Mouse (Mus musculus): ENCODE measurements at regions not wholly inside any gene's neighbourhood (a gene's known extent, or its start where the extent isn't known, plus 50 kb on each side); places are given as distances from the start of the nearest gene placed in this dataset.
A peak's percentile ranks its signal among the peaks of the same experiment; 100 is the strongest.
"Not testable (repeated sequence)": the region's sequence is repeated elsewhere in the genome, so short reads cannot be mapped to it uniquely, and the experiment has no call there.

DNA sequence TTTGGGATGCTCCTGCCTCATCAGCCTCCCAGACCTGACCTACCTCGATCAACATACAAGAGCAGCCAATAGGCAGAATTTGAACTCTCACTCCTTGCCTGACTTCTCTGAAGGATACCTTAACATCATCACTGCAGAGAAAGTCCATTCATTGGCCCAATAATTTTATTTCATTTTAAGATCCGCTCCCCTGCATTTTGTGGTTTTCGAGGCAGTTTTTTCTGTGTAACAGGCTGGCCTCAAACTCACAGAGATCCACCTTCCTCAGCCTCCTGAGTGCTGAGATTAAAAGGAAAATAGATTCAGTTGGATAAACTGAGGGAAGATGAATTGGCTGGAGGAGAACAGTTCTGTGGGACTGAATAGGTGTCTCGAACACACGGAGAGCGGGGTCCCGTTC lies 216.4 kb downstream of the Ankrd50 start:
- H3K4me3 ChIP-seq: no peak overlapping the region
- 0 out of 2 replicates have a peak, but pooled peaks cover 4% of the 10 kb centered on the region for H3K27me3 ChIP-seq
- H3K4me1 ChIP-seq (replicated peaks): peaks cover 11% of the 10 kb centered on the region
- 92% methylated on average over 7 of the region's 7 CpGs for WGBS
- no peaks in the 10 kb centered on the region for H3K36me3 ChIP-seq
- H3K9me3 ChIP-seq: peaks cover 5% of the 10 kb centered on the region; the same call in 1 of the 2 replicates
- ATAC-seq (ENCODE audit: low FRiP score): no peak
- H3K4me2 ChIP-seq: no peak overlapping the region
- no peak overlapping the region for H3K9ac ChIP-seq
- H3K27ac ChIP-seq: no peak overlapping the region

DNA sequence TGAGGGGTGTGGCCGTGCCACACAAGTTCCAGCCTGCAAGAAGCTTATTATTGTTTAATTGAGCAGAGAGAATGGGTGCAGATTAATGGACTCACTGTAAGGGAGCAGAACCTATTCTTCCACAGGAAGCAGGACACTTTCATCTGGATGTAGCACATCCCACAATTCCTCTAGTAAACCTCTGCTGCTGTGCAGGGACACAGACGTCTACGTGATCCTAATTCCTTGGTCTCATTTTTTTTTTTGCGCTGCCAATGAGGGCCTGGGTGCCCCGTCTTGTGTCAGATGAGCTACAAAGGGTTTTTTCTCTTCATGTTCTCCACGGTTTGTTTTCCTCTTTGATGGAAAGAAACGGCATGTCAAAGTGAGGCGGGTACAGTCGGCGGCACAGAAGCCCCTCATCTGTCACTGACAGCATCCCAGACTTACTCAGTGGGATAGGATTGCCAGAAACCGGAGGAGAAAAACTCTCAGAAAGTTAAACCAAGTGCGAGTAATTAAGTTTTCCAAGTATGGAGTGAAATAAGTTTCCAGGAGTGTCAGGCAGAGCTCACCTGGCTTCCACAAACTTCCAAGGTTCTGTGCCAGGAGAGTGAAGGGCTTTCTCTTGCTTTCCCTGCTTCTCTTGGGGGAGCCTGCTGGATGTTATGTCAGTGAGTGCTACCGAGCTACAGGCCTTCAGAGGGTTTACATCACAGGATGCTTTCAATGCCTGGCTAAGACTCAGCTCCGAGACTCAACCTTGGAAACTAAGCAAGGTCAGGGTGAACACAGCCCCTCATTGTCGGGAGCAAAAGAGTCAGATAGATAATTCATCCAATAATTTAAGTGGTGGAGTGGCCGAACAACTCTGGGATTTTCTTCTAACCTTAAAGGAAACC lies 221.1 kb downstream of the Ankrd50 start:
- Histone ChIP-seq H3K27me3 (peaks cover 6% of the 10 kb centered on the region; the same call in 1 of the 2 replicates), H3K4me2 (no peak overlapping the region; the same call in 1 of the 2 replicates), H3K27ac (peak overlapping the region; percentile 40; the same call in 1 of the 2 replicates), H3K9ac (no peak overlapping the region), H3K36me3 (no peaks in the 10 kb centered on the region), H3K9me3 (peaks cover 5% of the 10 kb centered on the region; the same call in 1 of the 2 replicates), H3K4me1 (replicated peaks) (peaks cover 31% of the 10 kb centered on the region), H3K4me3 (no peak overlapping the region)
- 16% methylated on average over 16 of the region's 16 CpGs for WGBS
- ATAC-seq (ENCODE audit: low FRiP score): no peak

DNA sequence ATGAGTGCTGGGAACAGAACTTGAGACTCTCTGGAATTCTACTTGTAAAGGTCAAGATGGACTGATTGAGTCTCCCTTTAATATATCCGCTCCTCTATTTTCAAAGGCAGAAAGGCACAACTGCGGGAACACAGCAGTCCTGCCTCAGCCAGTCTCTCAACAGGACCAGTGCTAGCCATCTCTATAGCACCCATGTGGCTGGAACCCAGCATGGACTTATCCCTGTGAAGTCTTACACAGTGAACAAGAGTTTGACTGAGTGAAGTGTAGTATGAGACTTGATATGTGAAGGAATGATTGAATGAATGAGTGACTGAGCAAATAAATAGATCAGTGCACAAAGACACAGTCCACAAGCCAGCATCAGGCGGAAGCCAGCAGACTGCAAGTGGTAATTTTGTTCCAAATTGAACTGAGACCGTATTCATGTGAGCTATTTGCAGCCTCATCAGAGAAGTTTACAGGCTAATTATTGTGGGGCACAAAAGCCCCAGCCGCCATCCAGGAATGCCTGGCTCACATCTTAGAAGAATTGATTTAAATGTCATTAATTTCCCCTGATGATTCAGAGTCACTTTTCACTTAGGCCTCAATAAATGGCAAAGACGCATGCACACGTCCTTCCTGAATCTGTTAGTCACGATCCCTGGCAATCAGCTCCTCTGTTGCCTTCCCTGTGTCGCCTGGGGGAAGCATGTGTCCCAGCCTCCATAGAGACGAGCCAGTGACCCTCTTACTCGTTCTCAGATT lies 223.1 kb downstream of the Ankrd50 start:
- peaks cover 38% of the 10 kb centered on the region for H3K4me1 ChIP-seq (replicated peaks)
- H3K9ac ChIP-seq: no peak overlapping the region
- no peak overlapping the region for H3K4me2 ChIP-seq
- H3K4me3 ChIP-seq: no peak overlapping the region
- WGBS: 31% methylated on average over 11 of the region's 11 CpGs
- no peak overlapping the region for H3K27ac ChIP-seq
- H3K9me3 ChIP-seq: peaks cover 5% of the 10 kb centered on the region; the same call in 1 of the 2 replicates
- no peaks in the 10 kb centered on the region for H3K36me3 ChIP-seq
- H3K27me3 ChIP-seq: peaks cover 6% of the 10 kb centered on the region; the same call in 1 of the 2 replicates
- peak; percentile 60 for ATAC-seq (ENCODE audit: low FRiP score)

DNA sequence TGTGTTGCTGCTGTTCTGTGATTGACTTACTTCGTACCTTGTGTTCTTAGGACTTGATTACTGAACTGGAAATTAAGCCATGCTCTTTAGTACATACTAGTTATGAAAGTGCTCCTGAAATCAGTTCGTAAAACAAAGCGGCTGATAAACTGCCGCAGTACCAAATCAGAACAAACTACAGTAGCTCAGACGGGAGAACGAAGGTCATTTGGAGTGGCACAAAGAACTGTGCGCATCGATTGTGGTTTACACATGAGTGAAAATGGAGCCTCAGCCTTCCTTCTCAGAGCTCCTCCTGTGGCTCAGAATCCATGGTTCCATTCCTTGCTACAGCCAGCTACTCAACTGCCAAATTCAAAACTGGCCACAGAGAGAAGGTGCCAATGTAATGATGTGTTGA lies 225.4 kb downstream of the Ankrd50 start:
- not testable (repeated sequence) for ATAC-seq (ENCODE audit: low FRiP score); H3K36me3 ChIP-seq; H3K4me3 ChIP-seq; H3K4me2 ChIP-seq; H3K27me3 ChIP-seq; H3K9ac ChIP-seq; H3K27ac ChIP-seq; H3K9me3 ChIP-seq
- 94% methylated on average over 8 of the region's 8 CpGs for WGBS
- H3K4me1 ChIP-seq (replicated peaks): peaks cover 37% of the 10 kb centered on the region

DNA sequence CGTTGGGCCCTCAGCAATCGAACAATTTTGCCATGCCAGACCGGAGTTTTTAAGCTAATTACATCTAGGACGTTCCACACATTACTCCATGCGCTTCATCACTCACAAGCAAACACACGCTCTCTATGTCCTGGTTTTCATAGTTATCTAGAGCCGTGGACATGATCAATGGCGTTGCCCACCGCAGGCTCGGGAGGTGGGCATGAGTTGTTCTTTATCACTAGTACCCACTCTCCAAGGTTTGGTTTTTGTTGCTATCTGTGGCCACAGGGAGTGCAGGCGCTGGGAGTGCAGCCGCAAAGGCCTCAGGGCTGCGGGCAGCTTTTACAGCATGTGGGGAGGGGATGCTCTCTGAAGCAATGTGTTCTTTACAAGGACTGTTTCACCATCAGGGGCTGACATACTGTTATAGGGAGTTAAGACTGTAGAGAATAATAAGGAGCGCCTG lies 226.8 kb downstream of the Ankrd50 start:
- H3K4me2 ChIP-seq: no peak overlapping the region
- H3K27ac ChIP-seq: no peak overlapping the region
- H3K36me3 ChIP-seq: no peaks in the 10 kb centered on the region
- no peak for ATAC-seq (ENCODE audit: low FRiP score)
- peaks cover 24% of the 10 kb centered on the region for H3K4me1 ChIP-seq (replicated peaks)
- no peak overlapping the region for H3K9ac ChIP-seq
- WGBS: 68% methylated on average over 14 of the region's 14 CpGs
- peaks cover 6% of the 10 kb centered on the region; the same call in 1 of the 2 replicates for H3K27me3 ChIP-seq
- no peak overlapping the region for H3K4me3 ChIP-seq
- no peaks in the 10 kb centered on the region for H3K9me3 ChIP-seq

DNA sequence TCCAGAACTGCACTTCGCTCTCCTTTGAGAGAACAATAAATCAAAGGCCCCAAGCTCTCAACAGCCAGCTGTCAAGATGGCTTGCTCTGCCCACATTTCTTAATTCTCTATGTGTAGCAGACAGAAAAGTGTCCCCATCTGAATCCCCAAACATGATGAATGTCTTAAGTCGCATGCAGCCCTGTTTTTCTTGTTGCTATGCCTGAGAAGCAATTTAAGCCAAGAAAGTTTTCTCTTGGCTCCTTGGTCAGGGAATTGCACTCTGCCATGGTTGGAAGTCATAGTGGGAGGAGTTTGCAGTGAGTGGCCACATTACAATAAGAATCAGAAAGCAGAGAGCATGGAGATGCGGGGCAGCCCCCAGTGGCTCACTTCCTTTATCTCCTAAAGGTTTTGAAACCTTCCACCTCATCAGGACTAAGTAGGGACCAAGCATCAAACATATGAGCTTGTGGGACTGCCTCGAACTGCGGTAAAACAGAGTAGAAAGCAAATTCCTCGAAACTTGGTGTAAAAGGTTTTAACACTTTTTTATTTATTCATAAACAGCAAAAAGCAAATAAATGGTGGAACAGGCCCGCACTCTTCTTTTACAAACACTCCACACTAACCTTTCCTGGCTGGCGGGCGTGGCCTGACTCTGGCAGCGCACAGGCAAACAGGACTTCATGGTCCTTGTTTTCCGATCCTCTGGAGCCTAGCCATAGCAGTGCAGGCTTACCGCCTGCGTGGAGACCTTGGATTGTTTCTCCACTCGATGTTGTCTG lies 227.4 kb downstream of the Ankrd50 start:
- Histone ChIP-seq H3K4me1 (replicated peaks) (peaks cover 19% of the 10 kb centered on the region), H3K36me3 (no peaks in the 10 kb centered on the region), H3K27ac (no peak overlapping the region), H3K4me3 (no peak overlapping the region), H3K27me3 (peaks cover 6% of the 10 kb centered on the region; the same call in 1 of the 2 replicates), H3K4me2 (no peak overlapping the region), H3K9me3 (no peaks in the 10 kb centered on the region), H3K9ac (no peak overlapping the region)
- 64% methylated on average over 14 of the region's 14 CpGs for WGBS
- no peak for ATAC-seq (ENCODE audit: low FRiP score)

DNA sequence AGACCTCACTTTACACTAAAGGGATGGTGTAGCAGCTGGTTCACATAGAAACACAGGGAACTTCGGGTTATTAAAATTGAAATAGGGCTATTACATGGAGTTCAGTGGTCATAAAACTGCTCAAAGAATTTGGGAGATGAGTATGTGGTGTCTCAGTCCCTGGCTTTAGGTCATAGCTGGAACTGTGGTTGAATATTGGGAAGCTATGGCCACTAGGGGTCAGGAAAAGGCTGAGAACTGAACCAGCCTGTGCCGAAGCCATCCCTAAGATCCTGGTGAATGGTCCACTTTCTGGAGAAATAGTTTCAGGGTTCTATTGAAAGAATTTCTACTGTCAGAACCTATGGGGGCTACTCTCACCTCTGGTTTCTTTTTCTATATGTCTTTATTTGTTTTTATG lies 229.0 kb downstream of the Ankrd50 start:
- WGBS: 11% methylated on average over 2 of the region's 2 CpGs
- H3K27ac ChIP-seq: no peak overlapping the region
- H3K9me3 ChIP-seq: no peaks in the 10 kb centered on the region
- no peak overlapping the region for H3K9ac ChIP-seq
- no peaks in the 10 kb centered on the region for H3K36me3 ChIP-seq
- peaks cover 6% of the 10 kb centered on the region; the same call in 1 of the 2 replicates for H3K27me3 ChIP-seq
- no peak overlapping the region for H3K4me3 ChIP-seq
- ATAC-seq (ENCODE audit: low FRiP score): 0 out of 2 replicates have a peak, but pooled peaks have one; percentile 64
- H3K4me1 ChIP-seq (replicated peaks): peaks cover 8% of the 10 kb centered on the region
- H3K4me2 ChIP-seq: no peak overlapping the region

DNA sequence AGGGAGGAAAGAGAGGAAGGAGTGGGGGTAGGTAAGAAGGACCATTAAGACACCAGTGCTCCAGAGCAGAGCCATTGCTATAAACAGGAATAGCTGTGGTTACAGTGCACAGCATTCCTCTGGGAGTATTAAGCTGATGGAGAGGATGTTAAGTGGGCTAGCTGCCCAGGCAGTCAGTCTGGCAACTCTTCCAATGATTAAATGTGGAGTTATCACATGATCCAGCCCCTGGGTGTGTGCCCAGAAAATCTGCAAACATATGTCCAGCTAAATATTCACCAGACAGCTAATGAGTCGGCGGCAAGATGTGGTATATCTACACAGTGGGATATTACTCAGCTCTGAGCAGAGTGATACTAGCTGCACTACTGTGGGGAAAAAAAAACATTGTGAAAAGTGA lies 229.7 kb downstream of the Ankrd50 start:
- H3K9ac ChIP-seq: no peak overlapping the region
- no peaks in the 10 kb centered on the region for H3K9me3 ChIP-seq
- ATAC-seq (ENCODE audit: low FRiP score): peak; percentile 65
- H3K36me3 ChIP-seq: no peaks in the 10 kb centered on the region
- H3K4me3 ChIP-seq: no peak overlapping the region
- no peak overlapping the region for H3K27ac ChIP-seq
- peaks cover 6% of the 10 kb centered on the region; the same call in 1 of the 2 replicates for H3K27me3 ChIP-seq
- peaks cover 8% of the 10 kb centered on the region for H3K4me1 ChIP-seq (replicated peaks)
- H3K4me2 ChIP-seq: no peak overlapping the region
- 59% methylated on average over 2 of the region's 2 CpGs for whole genome bisulfite sequencing

DNA sequence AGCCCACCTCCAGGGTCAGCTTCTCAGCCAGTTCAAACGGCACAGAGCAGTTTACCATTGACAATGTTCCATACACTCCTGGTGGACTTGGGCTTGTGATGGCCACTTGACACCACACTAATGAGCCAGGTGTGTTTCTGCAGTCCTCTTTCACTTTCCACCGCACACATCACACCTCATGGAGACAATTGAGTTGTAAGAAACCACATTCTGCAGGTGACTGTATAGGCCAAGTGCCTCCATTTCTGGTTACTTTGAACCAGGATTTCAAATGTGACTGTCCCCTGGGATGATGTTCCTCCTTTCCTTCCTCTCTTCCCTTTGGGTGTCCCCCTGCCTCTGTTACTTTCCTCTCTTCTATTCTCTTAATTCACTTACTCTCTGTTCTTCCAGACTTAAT lies 233.1 kb downstream of the Ankrd50 start:
- WGBS: 90% methylated on average over 2 of the region's 2 CpGs
- no peaks in the 10 kb centered on the region for H3K9me3 ChIP-seq
- no peaks in the 10 kb centered on the region for H3K4me1 ChIP-seq (replicated peaks)
- no peaks in the 10 kb centered on the region for H3K27me3 ChIP-seq
- no peak overlapping the region for H3K27ac ChIP-seq
- no peak overlapping the region for H3K4me3 ChIP-seq
- H3K4me2 ChIP-seq: no peak overlapping the region
- H3K9ac ChIP-seq: no peak overlapping the region
- ATAC-seq (ENCODE audit: low FRiP score): no peak
- H3K36me3 ChIP-seq: no peaks in the 10 kb centered on the region

DNA sequence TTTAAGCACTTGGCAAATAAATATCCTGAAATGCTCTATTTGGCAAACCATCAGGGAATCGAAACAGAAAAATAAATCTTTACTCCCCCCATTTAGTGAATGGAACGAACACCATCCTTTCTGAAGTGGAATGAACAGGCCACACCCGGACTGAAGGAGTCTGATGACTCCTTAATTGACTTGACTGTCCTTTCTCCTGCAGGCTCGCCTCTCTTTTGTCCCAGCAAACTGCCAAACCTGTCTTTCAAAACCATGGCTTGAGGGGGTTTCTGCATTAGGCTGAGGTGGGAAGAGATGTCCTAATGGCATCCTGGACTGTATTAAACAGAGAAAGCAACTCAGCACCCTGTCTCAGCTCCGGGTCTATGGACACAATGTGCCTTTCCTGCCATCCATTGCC lies 234.1 kb downstream of the Ankrd50 start:
- WGBS: 78% methylated on average over 5 of the region's 5 CpGs
- no peaks in the 10 kb centered on the region for H3K36me3 ChIP-seq
- H3K9ac ChIP-seq: no peak overlapping the region
- no peak overlapping the region for H3K4me3 ChIP-seq
- no peaks in the 10 kb centered on the region for H3K27me3 ChIP-seq
- no peak for ATAC-seq (ENCODE audit: low FRiP score)
- no peak overlapping the region for H3K27ac ChIP-seq
- H3K9me3 ChIP-seq: no peaks in the 10 kb centered on the region
- H3K4me2 ChIP-seq: no peak overlapping the region
- H3K4me1 ChIP-seq (replicated peaks): no peaks in the 10 kb centered on the region

DNA sequence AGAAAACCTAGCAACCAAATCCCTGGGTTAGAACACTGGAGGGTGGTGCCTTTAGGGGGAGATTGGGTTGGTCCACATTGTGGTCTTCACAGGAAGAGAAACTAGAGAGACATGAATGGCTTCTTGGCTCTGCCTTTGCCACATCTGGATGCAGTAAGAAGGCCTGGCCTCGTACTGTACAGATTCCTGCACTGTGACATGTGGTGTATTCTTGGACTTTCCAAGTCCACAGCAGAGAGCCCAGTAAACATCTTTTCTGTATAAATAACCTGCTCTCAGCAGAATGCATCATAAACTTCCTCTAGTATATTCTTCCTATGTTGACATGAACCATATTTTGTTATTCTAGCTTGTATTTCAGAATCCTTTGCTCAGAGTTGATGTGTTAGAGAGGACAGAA lies 235.7 kb downstream of the Ankrd50 start:
- H3K27ac ChIP-seq: no peak overlapping the region
- WGBS: 87% methylated on average over 1 of the region's 1 CpGs
- no peaks in the 10 kb centered on the region for H3K9me3 ChIP-seq
- H3K4me2 ChIP-seq: no peak overlapping the region
- H3K36me3 ChIP-seq: no peaks in the 10 kb centered on the region
- no peaks in the 10 kb centered on the region for H3K4me1 ChIP-seq (replicated peaks)
- H3K27me3 ChIP-seq: no peaks in the 10 kb centered on the region
- no peak overlapping the region for H3K4me3 ChIP-seq
- H3K9ac ChIP-seq: no peak overlapping the region
- no peak for ATAC-seq (ENCODE audit: low FRiP score)

DNA sequence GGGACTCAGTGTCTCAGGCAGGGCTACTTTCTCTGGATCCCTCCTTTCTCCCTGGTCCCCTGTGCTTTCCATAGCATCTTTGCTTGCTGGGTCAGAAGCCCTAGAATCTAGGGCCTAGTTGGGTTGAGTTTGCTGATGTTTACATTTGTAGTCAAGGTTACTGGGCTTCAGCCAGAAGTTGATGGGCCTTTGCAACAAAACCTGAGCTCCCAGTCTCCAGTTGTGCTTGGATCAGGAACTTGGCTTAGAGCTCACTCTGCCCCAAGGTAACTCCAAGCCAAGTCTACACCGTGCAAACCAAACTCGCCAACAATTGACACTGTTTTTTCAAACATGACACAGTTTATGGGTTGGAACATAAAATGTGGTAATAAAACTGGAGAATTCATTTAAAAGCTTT lies 238.2 kb downstream of the Ankrd50 start:
- Histone ChIP-seq H3K4me2 (no peak overlapping the region), H3K9me3 (no peaks in the 10 kb centered on the region), H3K27me3 (no peaks in the 10 kb centered on the region), H3K9ac (no peak overlapping the region), H3K36me3 (no peaks in the 10 kb centered on the region), H3K4me3 (no peak overlapping the region), H3K4me1 (replicated peaks) (no peaks in the 10 kb centered on the region), H3K27ac (no peak overlapping the region)
- ATAC-seq (ENCODE audit: low FRiP score): no peak
- WGBS: 89% methylated on average over 2 of the region's 2 CpGs

Data from hindbrain, embryonic 13.5 days (tissue).